Mouse (Mus musculus) ES-CJ7 (cell line): ENCODE data around the gene Crygb.

ENCODE experiments used
- DNase-seq: peaks from one replicate; pipeline ENCODE4 v3.0.0; 2011; ENCODE audit warnings: low read depth, low spot score

Gene Crygb

DNA sequence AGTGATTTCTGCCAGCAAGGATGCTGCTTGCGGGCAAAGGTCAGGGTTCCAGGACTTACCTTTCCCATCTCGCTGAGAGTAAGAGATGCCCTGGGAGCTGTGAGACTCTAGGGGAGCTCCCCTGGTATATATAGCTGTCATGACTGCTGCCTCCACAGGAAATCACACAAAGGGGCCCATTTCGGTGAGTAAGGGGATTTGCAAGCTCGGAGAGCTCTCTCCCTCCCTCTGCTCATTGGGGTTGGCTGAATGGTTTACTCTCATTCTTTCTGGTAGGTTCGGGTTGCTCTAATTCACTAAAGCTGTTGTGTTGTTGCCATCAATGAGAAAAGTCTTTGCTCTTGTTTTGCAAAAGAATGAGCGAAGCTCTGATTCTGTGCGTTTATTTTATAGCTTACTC is at the start of gene Crygb:
Gene Crygb (minus strand): TSS at position 101 of the 400 bp plus-strand sequence.
- DNase-seq: no peak

- DNase-seq: no peak
Observed at GRCm38 (mm10) chr1:65131671-65132070, 49.6 kb upstream of the Crygb start.

DNA sequence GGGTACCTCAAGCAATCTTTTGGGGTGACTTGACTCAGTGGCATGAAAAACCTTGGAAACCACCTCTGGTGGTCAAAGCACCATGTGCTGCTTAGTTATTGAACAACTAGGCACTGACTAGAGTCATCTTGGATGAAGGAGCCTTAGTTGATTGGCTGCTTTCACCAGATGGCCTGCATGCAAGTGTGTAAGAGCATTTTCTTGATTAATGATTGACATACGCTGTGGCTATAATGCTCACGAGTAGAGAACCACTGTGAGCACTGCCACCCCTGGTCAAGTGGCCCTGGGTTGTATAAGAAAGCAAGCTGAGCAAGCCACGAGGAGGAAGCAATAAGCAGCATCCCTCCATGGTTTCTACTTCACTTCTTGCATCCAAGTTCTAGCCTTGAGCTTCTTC is 48.1 kb upstream of the Crygb start:
- no peak for DNase-seq

GRCm38 (mm10) chr1:65129634-65130180 is 47.6 kb upstream of the Crygb start:
- no peak for DNase-seq

- DNase-seq: peak; percentile 44
Observed at GRCm38 (mm10) chr1:65122574-65123372, 40.7 kb upstream of the Crygb start, which contains the start of gene D630023F18Rik. TSS of gene D630023F18Rik (minus strand) at chr1:65123214.

- no peak for DNase-seq
Observed at GRCm38 (mm10) chr1:65119438-65119837, 37.4 kb upstream of the Crygb start, which contains the start of gene Gm28845. TSS of gene Gm28845 (minus strand) at chr1:65119558.

GRCm38 (mm10) chr1:65118150-65118913 is 36.2 kb upstream of the Crygb start:
- DNase-seq: no peak

DNA sequence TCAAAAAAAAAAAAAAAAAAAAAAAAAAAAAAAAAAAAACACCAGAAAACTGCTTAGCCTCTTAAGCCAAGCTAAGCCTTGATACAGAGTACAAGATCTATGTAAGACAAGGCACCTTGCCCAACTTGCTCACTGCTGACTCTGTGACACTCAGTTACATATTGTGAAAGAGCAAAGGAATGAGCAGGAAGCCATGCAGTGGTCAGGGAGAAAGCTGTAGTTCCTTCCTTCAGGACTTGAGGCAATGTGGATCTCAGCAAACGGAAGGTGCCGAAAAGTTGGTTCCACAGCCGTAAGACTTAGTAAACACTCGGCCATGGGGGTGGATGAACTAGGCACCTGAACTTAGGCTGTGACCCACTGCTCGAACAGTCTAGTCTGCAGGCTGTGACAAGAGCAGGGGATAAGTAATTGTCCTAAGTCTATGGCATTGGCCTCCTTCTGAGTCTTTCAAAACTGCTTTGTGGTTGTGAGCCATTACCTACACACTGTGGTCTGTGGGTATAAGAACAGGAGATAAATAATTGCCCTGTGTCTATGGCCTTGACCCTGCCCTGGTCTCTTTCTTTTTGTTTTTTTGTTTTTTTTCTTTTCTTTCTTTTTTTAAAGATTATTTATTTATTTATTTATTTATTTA is 31.6 kb upstream of the Crygb start:
- no peak for DNase-seq

- no peak for DNase-seq
Observed at GRCm38 (mm10) chr1:65112807-65113196, 30.7 kb upstream of the Crygb start.

DNA sequence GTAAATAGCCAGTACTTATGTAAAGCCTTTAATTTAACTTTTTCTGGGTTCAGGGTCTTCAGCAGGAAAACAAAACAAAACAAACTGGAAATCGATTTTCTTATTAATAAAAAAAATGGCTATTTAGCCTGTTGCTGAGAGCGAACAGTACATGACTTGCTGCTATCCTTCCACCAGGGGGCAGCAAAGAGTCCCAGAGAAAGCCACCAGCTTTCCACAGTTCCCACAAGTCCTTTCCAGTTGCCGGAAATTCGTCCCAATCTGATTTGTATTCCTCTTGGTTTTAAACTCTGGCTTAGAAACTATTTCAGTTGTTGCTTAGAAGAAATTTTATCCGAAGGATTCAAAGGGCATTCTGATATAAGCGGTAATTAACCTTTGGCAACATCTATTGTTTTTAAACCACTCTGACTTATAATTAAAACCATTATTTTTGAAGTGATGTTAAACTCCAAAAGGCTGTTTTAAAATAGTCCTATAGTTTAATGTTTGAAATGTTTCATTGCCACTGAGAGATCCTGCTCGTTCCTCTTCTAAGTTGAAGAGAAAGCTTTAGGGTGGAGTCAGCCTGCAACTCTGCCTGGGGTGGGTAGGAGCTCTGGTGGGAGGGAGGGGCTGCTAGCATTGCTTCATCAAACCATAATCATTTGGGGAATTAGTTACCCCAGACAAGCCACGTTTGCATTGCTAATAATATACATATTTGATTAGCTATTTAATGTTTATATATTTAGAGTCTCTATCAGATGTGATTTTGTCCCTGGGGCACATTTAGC is 30.1 kb upstream of the Crygb start:
- DNase-seq: peak; percentile 95

DNA sequence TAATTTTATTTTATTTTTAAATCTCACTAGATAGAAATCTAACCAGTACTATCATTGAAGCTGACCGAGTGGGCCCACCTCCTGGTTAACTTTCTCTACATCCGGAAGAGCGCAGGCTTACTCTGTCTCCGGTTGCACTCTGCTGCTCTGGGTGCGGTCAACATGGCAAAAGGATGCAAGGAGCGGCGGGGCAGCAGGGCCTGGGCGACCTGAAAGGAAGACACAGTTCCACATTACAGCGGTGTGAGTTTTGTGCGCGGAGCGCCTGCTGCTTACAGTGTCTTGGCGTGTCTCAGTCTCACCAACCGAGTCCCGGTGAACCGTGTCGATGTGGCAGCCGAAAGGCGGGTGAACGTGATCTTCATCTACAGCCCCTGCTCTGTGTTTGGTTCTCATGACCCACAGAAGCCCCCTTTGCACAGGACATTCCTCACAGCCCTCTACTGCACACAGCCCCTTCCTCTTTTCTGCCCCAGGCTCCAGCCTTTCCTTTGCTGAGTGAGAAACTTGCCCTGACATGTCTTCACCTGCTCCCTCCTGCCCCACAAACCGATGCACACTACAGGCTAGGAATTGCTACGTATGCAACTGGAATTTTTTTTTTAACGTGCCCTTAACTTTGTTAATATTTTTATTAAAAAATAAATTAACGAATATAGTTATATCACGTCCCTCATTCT is 27.8 kb upstream of the Crygb start:
- DNase-seq: peak; percentile 77

DNA sequence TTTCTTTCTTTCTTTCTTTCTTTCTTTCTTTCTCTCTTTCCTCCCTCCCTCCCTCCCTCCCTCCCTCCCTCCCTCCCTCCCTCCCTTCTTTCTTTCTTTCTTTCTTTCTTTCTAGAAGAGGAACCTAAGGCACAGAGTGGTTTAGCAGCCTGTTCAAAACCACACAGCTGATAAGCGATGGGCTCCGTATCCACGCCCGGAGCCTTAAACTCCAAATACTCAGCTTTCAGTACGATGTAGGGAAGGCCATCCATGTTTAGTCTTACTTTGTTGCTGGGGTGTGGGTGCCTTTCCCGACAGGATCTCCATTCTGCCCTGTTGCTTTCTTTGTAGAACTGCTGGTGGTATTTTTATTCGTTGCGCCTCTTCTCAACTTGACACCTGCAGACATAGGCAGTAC is 27.1 kb upstream of the Crygb start:
- DNase-seq: no peak

GRCm38 (mm10) chr1:65107654-65108279 is 25.7 kb upstream of the Crygb start:
- no peak for DNase-seq

DNA sequence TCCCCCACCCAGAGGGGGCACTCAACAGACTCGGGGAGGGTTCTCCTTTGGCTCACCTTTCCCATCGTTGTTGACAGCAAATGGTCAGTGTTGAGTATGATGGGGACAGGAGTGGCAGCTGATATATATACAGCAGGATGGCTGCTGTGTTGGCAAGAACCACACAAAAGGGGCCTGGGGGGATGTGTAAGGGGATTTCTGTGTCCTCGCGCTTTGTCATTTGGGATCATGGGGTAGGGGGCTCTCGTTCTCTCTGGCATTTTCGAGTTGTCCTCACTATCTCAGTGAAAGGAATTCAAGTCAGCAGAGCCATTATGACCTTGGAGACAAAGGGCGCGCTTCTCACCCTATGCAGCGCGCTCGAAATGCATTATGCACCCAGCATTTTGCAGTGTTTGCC is 21.2 kb upstream of the Crygb start, which contains the start of gene Cryga:
Gene Cryga (minus strand): TSS at position 101 of the 400 bp plus-strand sequence.
- no peak for DNase-seq

DNA sequence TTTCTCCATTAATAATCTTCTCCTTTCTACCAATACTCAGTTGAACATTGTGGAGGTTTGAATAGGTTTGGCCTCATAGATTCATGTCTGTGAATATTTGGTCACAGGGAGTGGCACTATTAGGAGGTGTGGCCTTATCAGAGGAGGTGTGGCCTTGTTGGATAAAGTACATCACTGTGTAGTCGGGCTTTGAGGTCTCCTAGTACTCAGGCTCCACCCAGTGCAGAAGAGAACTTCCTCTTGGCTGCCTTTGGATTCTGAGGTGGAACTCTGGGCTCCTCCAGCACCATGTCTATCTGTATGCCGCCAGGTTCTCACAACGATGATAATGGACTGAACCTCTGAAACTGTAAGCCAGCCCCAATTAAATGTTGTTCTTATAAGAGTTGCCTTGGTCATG is 14.9 kb upstream of the Crygb start:
- no peak for DNase-seq

DNA sequence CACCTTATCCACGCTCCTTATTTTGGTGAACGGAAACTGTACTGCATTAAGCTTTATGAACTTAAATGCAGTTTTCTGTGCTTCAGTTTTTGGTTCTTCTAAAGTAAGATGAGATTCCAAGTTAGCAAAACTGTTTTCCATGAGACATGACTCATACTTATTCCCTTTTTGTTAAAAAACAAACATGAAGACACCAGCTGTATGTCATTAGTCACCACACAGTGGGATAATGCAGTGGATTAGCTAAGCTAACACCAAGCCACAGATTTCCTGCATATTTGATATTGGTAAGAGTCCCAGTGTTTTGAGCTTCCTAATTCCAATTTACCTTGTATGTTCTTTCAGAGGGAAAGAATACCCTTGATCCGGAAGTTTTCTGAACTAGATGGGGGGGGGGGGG is 9.5 kb upstream of the Crygb start:
- DNase-seq: no peak

DNA sequence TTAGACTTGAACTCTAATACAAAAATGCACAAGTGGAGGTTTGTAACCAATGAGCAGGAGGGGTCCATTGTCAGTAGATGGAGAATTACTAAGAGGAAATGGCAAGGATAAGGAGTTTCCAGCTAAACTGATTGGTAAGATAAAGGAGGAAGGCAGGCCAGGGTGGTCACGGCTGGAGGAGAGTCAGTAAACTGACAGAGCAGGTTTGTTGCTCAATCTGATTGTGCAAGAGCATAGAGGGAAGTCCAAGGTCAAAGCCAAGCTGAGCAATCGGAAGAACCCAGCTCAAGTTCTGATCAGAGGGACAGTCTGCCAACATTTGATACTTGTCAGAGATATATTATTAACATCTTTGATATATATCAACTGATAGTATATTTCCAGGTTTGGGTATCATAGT is 8.3 kb upstream of the Crygb start:
- DNase-seq: no peak

DNA sequence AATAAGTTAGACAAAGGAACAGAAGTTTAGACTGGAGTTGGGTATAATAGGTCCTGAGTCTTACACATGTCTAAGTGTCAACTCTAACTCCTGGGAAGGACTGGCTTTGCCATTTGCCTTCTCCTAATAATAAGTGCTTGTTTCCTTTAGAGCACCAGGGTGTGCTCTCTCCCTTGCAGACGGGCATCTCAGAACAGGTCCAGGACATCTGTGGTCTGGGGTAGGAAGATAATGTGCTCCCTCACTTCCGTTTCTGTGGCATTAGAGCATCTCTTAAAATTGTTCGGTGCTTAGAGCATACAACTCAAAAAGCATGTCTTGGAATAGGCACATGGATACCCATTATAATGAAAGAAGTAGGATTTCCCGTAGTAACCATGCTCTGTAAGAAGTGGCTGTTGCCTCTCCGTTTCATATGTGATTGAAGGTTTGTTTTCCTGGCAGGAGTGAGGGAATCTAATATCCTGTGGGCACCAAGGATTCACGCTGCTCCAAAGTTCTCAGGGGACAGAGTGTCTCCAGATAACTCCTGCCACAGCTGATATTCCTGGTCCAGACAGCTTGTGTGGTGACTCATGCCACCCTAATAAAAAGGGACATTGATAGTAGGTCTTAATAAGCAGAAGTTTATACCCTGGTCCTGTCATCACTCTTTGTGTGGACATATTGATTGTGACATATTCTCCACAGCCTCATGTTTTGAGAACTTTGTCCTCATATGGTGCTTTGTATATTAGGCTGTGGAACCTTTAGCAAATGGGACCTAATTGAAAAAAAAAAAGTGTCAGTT is 6.7 kb upstream of the Crygb start:
- DNase-seq: no peak

- peak; percentile 37 for DNase-seq
Observed at GRCm38 (mm10) chr1:65075607-65076006, 6.5 kb downstream of the Crygb start.
